Mouse (Mus musculus) embryonic facial prominence, embryonic 10.5 days (tissue): ENCODE results near the gene Chrnb1. TPM values are rescaled to one million over a fixed set of nuclear protein-coding genes. Genes with fewer than 3 reads are reported as not detected.

Experiments
- DNase-seq: peaks from one replicate; pipeline ENCODE4 v3.0.0-alpha.2; 2017; ENCODE audit warnings: low spot score
- H3K27ac ChIP-seq: fragments of 300-500 bp; sonication (generic); replicated peaks from 2 replicates; pipeline ENCODE4 v1.5.1; 2016; ENCODE audit warnings: mild to moderate bottlenecking
- H3K27me3 ChIP-seq: fragments of 300-500 bp; sonication (generic); replicated peaks from 2 replicates; pipeline ENCODE4 v1.6.1; 2016; ENCODE audit warnings: low read depth, mild to moderate bottlenecking; ENCODE audit not compliant: poor library complexity, severe bottlenecking
- H3K36me3 ChIP-seq: fragments of 300-500 bp; sonication (generic); replicated peaks from 2 replicates; pipeline ENCODE4 v1.6.1; 2016; ENCODE audit warnings: mild to moderate bottlenecking, moderate library complexity
- H3K4me1 ChIP-seq: fragments of 300-500 bp; sonication (generic); 2 replicates; pipeline ENCODE4 v1.6.1; 2016
- H3K4me3 ChIP-seq: fragments of 300-500 bp; sonication (generic); 2 replicates; pipeline ENCODE4 v1.5.1; 2016; ENCODE audit warnings: mild to moderate bottlenecking, moderate library complexity
- H3K9me3 ChIP-seq: fragments of 300-500 bp; sonication (generic); 2 replicates; pipeline ENCODE4 v1.6.1; 2016; ENCODE audit warnings: mild to moderate bottlenecking
- whole genome bisulfite sequencing: fragments of 180-500 bp; shearing (Covaris S2); methylation state at CpG from one replicate; pipeline ENCODE4 v1.1.7; 2016; 5-methylcytosine and 5-hydroxymethylcytosine counted together
- polyA plus RNA-seq: library from polyadenylated mRNA; unstranded; fragments of >200 nt; fragmentation: Nextera tagmentation; extraction: Ambion mirVana; gene quantifications from 2 replicates; pipeline ENCODE4 v1.2.1, GENCODE M21; 2016

The Chrnb1 gene
- polyA plus RNA-seq, 1 experiment from 2014 or later = 2.3 TPM

DNA sequence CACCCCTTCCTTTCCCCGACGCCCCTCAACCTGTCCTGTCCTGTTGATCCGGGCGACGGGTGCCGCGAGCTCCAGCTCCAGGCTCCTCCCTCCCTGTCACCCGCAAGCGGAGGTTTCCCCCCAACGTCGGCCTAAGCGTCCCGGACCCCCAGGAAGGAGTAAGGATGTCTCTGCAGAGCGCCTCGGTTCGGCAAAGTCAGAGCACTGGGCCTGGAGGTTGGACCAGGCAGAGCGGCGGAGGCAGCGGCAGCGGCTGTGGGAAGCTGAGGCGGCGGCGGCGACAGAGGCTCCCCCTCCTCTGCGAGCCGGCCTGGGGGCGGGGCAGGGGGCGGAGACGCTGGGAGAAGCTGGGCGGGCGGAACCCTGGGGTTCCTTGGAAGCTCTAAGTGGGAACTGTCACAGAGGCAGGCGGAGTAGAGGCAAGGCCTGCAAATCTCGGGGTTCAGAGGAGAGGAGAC lies 6.9 kb upstream of the Chrnb1 start:
- peak overlapping the region; percentile 63 for H3K27ac ChIP-seq
- no peaks in the 10 kb centered on the region for H3K36me3 ChIP-seq
- H3K4me3 ChIP-seq = peak overlapping the region; percentile 67
- no peaks in the 10 kb centered on the region; the same call in 1 of the 2 replicates for H3K9me3 ChIP-seq
- peaks cover 63% of the 10 kb centered on the region for H3K4me1 ChIP-seq
- under 1% methylated on average over 33 of the region's 33 CpGs for WGBS
- peak; percentile 86 for DNase-seq
- H3K27me3 ChIP-seq = peaks cover 98% of the 10 kb centered on the region

DNA sequence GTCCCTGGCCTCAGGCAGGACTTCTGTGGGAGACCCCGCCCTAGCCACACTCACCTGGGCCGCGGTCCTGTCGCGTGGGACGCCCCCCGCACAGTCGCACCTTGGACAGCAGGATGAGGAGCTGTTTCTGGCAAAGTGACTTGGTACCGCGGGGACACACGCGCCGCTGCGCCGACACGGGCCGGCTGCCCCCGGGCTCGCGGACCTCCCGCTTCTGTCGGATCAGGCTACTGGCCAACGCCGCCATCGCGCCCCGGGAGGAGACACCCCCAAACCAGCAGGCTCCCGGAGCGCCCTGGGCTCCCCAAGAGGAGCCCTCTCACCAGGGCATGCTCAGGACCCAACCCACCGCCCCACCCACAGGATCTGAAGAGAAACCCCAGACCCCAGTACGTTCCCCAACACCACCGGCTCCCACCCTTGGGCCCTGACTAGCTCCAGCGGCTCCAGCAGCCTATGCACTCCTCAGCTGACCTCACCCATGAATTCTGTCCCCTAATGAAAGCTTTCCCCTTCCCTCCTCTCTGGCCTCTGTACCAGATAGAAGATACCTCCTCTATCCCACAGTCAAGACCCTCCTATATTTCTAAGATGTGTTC lies 5.7 kb upstream of the Chrnb1 start, which contains the start of gene Fgf11:
Gene Fgf11, minus strand, starts transcription at position 479 of the 599 bp plus-strand sequence.
- Histone ChIP-seq H3K9me3 (no peaks in the 10 kb centered on the region; the same call in 1 of the 2 replicates), H3K4me1 (peaks cover 63% of the 10 kb centered on the region), H3K27ac (peak within 1 kb of the TSS; percentile 91), H3K36me3 (no peaks in the 10 kb centered on the region), H3K27me3 (peaks cover 100% of the 10 kb centered on the region), H3K4me3 (peak within 1 kb of the TSS; percentile 67)
- DNase-seq = peak; percentile 43
- WGBS = 1% methylated on average over 33 of the region's 33 CpGs

DNA sequence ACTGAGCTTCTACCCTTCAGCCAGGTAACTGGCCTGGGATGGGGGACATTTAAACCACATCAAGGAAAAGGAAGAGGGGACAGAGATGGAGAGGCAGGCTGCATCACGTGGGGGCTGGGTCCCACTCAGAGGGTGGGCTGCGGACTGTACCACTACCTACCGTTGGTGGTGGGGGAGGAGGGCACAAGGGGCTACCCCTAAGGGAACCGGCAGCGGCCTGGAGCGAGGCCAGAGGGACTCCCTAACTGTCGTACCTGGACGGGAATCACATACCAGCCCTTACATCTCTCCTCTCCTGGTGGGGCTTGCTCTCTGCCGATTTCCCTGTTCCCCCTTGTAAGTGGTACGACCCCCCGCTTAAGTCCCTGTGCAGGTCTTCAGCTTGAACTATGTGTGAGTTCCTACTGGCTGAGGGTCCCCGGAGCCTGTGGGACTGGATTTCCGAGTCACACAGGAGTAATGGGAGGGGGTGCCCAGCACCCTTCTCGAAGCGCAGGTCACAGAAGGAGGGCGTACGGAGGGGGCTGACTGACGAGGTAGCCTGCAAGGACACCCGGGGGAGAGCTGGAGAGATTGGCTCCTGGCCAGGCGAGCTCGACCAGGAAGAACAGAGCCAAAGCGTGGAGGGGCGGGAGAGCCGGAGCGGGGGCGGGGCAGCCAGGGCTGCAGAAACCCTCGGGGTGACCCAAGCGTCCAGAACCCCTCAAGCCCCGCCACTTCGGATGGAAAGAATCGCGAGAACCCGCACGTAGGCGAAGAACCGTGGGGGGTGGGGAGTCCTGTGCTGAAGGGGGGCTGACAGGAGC lies 4.9 kb upstream of the Chrnb1 start:
- Histone ChIP-seq H3K4me3 (peak overlapping the region; percentile 67), H3K27ac (peak overlapping the region; percentile 91), H3K4me1 (peaks cover 68% of the 10 kb centered on the region), H3K27me3 (peaks cover 100% of the 10 kb centered on the region), H3K36me3 (no peaks in the 10 kb centered on the region), H3K9me3 (no peaks in the 10 kb centered on the region)
- WGBS = under 1% methylated on average over 36 of the region's 36 CpGs
- peak; percentile 88 for DNase-seq

DNA sequence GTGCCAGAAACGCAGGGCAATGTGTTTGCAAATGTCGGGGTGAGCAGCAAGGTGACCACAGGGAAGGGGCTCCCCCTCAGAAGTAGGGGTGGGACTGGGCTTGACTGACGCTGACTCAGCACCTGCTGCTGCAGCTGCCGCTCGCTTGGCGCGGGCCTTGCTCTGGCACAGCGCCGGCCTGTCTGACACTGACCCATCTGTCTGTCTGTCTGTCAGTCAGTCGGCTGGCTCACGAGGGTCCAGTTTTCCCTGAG lies 4.3 kb upstream of the Chrnb1 start:
- WGBS = under 1% methylated on average over 11 of the region's 11 CpGs
- Histone ChIP-seq H3K4me1 (peaks cover 72% of the 10 kb centered on the region), H3K27me3 (peaks cover 100% of the 10 kb centered on the region), H3K27ac (peak overlapping the region; percentile 91), H3K36me3 (no peaks in the 10 kb centered on the region), H3K4me3 (peak overlapping the region; percentile 67), H3K9me3 (no peaks in the 10 kb centered on the region)
- no peak for DNase-seq

GRCm38 (mm10) chr11:69799394-69800137 lies 3.8 kb upstream of the Chrnb1 start:
- Histone ChIP-seq H3K9me3 (no peaks in the 10 kb centered on the region), H3K4me3 (peak overlapping the region; percentile 67), H3K27ac (peak overlapping the region; percentile 91), H3K27me3 (peaks cover 100% of the 10 kb centered on the region), H3K36me3 (no peaks in the 10 kb centered on the region), H3K4me1 (peaks cover 67% of the 10 kb centered on the region)
- WGBS = 23% methylated on average over 12 of the region's 12 CpGs
- DNase-seq = no peak

- WGBS = 77% methylated on average over 7 of the region's 7 CpGs
- H3K4me1 ChIP-seq = peaks cover 51% of the 10 kb centered on the region
Observed at GRCm38 (mm10) chr11:69797924-69798323, 2.2 kb upstream of the Chrnb1 start.

GRCm38 (mm10) chr11:69795983-69796435 lies 266 bp upstream of the Chrnb1 start:
- H3K4me1 ChIP-seq = peaks cover 32% of the 10 kb centered on the region
- no peak for DNase-seq
- peak overlapping the region; percentile 66; the same call in 1 of the 2 replicates for H3K27ac ChIP-seq
- WGBS = 2% methylated on average over 13 of the region's 13 CpGs
- no peaks in the 10 kb centered on the region for H3K36me3 ChIP-seq
- H3K4me3 ChIP-seq = peak overlapping the region; percentile 64
- peaks cover 89% of the 10 kb centered on the region for H3K27me3 ChIP-seq
- H3K9me3 ChIP-seq = no peaks in the 10 kb centered on the region

More at GRCm38 (mm10) chr11:69797924-69798323, 2.2 kb upstream of the Chrnb1 start:
- H3K27ac ChIP-seq = no peak overlapping the region
- no peak overlapping the region for H3K4me3 ChIP-seq
- no peaks in the 10 kb centered on the region for H3K36me3 ChIP-seq
- no peak for DNase-seq
- no peaks in the 10 kb centered on the region for H3K9me3 ChIP-seq
- peaks cover 100% of the 10 kb centered on the region for H3K27me3 ChIP-seq

DNA sequence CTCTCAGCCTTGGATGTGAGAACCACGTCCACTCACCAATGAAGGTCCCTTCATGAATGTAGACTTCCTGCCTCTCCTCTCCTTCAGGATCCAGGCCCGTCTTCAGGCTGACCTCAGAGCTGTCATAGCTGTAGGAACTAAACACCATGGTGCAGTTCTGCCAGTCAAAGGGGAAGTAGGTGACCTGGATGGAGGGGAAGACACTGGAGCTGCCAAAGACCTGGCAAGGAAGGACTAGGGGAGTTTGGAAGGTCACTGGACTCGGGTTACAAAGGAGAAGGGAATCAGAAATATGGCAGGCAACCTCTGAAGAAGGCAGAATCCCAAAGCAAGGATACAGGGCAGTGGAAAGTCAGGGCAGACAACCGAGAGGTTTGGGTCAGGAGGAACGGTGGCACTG lies 2.3 kb downstream of the Chrnb1 start:
- DNase-seq = no peak

DNA sequence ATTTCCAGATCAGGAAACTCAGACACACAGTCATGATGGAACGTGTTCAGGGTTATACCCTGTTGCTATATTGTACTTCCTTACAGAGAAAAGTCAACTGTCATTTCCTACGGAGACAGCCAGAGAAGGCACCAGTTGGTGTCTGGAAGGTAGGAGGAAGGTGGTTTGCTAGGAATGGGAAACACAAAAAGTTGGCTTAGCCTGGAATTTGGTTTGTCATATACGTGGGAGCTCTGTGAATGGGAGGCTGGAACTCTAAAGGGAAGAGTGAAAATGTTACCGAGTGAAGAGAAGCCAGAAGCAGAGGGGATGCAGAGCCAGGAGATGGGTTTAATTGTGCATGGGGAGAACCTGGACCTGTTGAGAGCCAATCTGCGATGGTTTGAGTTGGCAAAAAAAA lies 4.3 kb downstream of the Chrnb1 start:
- no peak overlapping the region for H3K4me3 ChIP-seq
- peaks cover 43% of the 10 kb centered on the region for H3K27me3 ChIP-seq
- 75% methylated on average over 5 of the region's 5 CpGs for WGBS
- peaks cover 17% of the 10 kb centered on the region for H3K4me1 ChIP-seq
- H3K9me3 ChIP-seq = no peaks in the 10 kb centered on the region
- no peak overlapping the region for H3K27ac ChIP-seq
- no peak for DNase-seq
- H3K36me3 ChIP-seq = no peaks in the 10 kb centered on the region

More for the DNA sequence above, 2.3 kb downstream of the Chrnb1 start:
- Histone ChIP-seq H3K4me1 (peaks cover 17% of the 10 kb centered on the region), H3K27me3 (peaks cover 63% of the 10 kb centered on the region), H3K4me3 (no peak overlapping the region), H3K27ac (no peak overlapping the region), H3K9me3 (no peaks in the 10 kb centered on the region), H3K36me3 (no peaks in the 10 kb centered on the region)
- WGBS = 65% methylated on average over 5 of the region's 5 CpGs

DNA sequence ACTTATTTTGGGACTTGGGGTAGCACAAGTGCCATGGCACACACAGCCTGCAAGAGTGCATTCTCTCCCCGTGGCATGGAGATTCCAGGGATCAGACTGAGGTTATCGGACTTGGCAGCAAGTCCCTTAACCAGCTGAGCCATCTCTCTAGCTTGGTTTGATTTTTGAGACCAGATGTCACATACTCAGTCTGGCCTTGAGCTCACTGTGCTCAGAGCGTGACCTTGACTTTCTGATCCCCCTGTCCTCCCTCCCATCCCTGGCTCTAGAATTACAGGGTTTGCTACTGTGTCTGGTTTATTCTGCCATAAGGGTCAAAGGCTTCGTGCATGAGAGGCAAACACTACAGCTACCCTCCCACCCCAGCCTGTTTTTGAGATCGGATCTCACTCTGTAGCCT lies 6.3 kb downstream of the Chrnb1 start:
- DNase-seq = no peak
- Histone ChIP-seq H3K9me3 (no peaks in the 10 kb centered on the region), H3K4me1 (peaks cover 10% of the 10 kb centered on the region; the same call in 1 of the 2 replicates), H3K27ac (no peak overlapping the region), H3K36me3 (no peaks in the 10 kb centered on the region), H3K4me3 (no peak overlapping the region), H3K27me3 (peaks cover 23% of the 10 kb centered on the region)
- 61% methylated on average over 5 of the region's 5 CpGs for WGBS

DNA sequence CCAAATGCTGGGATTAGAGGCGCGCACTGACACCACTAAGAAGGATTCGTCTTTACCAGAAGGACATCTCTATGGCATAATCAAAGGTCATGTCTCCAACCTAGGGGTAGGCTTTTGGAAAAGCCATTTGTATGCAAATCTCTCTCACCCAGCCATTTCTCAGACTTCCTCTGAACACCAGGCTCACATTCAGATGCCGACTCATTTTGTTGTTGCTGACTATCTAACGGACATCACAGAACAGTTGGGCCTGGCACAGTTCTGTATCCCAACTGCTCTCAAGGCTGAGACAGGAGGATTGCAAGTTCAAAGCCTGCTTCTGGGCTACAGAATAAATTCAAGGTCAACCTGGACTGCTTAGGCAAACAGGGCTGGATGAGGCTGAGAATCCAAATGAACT lies 8.4 kb downstream of the Chrnb1 start:
- Histone ChIP-seq H3K9me3 (no peaks in the 10 kb centered on the region), H3K4me1 (peaks cover 10% of the 10 kb centered on the region; the same call in 1 of the 2 replicates), H3K4me3 (no peak overlapping the region), H3K27ac (no peak overlapping the region), H3K27me3 (peaks cover 9% of the 10 kb centered on the region), H3K36me3 (no peaks in the 10 kb centered on the region)
- DNase-seq = no peak
- 86% methylated on average over 5 of the region's 5 CpGs for WGBS

GRCm38 (mm10) chr11:69784793-69785272 lies 10.9 kb downstream of the Chrnb1 start:
- H3K4me1 ChIP-seq = peaks cover 10% of the 10 kb centered on the region; the same call in 1 of the 2 replicates
- H3K4me3 ChIP-seq = peak overlapping the region; percentile 16; the same call in 1 of the 2 replicates
- H3K9me3 ChIP-seq = no peaks in the 10 kb centered on the region
- WGBS = 44% methylated on average over 15 of the region's 15 CpGs
- peaks cover 17% of the 10 kb centered on the region for H3K27me3 ChIP-seq
- H3K36me3 ChIP-seq = no peaks in the 10 kb centered on the region
- H3K27ac ChIP-seq = no peak overlapping the region
- no peak for DNase-seq
